Mouse (Mus musculus) kidney, postnatal 0 days (tissue): ENCODE measurements at regions not wholly inside any gene's neighbourhood (a gene's known extent, or its start where the extent isn't known, plus 50 kb on each side); places are given as distances from the start of the nearest gene placed in this dataset.

Source experiments
- ATAC-seq: fragments of 200-750 bp; cut with Nextera tagmentation; replicated peaks from 2 replicates; pipeline ENCODE4 v1.8.0; 2017; ENCODE audit warnings: low read depth, moderate number of reproducible peaks, moderate TSS enrichment, moderate library complexity; ENCODE audit not compliant: low FRiP score
- DNase-seq: peaks from one replicate; pipeline ENCODE4 v3.0.0-alpha.2; 2016; ENCODE audit warnings: low spot score
- H3K27ac ChIP-seq: fragments of 300-500 bp; sonication (generic); 2 replicates; pipeline ENCODE4 v1.5.1; 2014; ENCODE audit warnings: mild to moderate bottlenecking
- H3K27me3 ChIP-seq: fragments of 300-500 bp; sonication (generic); 2 replicates; pipeline ENCODE4 v1.6.1; 2014; ENCODE audit warnings: low read length, mixed read lengths; ENCODE audit not compliant: insufficient read depth
- H3K36me3 ChIP-seq: fragments of 300-500 bp; sonication (generic); 2 replicates; pipeline ENCODE4 v1.6.1; 2014; ENCODE audit warnings: low read length, mixed read lengths; ENCODE audit not compliant: insufficient read depth
- H3K4me1 ChIP-seq: fragments of 300-500 bp; sonication (generic); replicated peaks from 2 replicates; pipeline ENCODE4 v1.6.1; 2014; ENCODE audit warnings: antibody characterized with exemption, low read length, mixed read lengths; ENCODE audit not compliant: insufficient read depth
- H3K4me2 ChIP-seq: fragments of 300-500 bp; sonication (generic); 2 replicates; pipeline ENCODE4 v1.6.1; 2014; ENCODE audit warnings: mild to moderate bottlenecking, low read length, moderate library complexity, mixed read lengths
- H3K4me3 ChIP-seq: fragments of 300-500 bp; sonication (generic); replicated peaks from 2 replicates; pipeline ENCODE4 v1.5.1; 2014; ENCODE audit warnings: low read depth, low read length
- H3K9ac ChIP-seq: fragments of 300-500 bp; sonication (generic); 2 replicates; pipeline ENCODE4 v1.6.1; 2014; ENCODE audit warnings: low read depth, low read length
- H3K9me3 ChIP-seq: fragments of 300-500 bp; sonication (generic); replicated peaks from 2 replicates; pipeline ENCODE4 v1.6.1; 2016; ENCODE audit warnings: low read length, inconsistent platforms, mixed read lengths
- CTCF ChIP-seq: IDR thresholded peaks from 2 replicates; pipeline ENCODE4 v1.5.1; 2016; ENCODE audit warnings: antibody characterized with exemption, low read depth, mild to moderate bottlenecking, moderate library complexity
- WGBS: fragments of 180-500 bp; shearing (Covaris S2); extraction: QIAGEN DNeasy Blood & Tissue Kit; methylation state at CpG from one replicate; pipeline ENCODE4 v1.1.7; 2014; 5-methylcytosine and 5-hydroxymethylcytosine counted together

DNA sequence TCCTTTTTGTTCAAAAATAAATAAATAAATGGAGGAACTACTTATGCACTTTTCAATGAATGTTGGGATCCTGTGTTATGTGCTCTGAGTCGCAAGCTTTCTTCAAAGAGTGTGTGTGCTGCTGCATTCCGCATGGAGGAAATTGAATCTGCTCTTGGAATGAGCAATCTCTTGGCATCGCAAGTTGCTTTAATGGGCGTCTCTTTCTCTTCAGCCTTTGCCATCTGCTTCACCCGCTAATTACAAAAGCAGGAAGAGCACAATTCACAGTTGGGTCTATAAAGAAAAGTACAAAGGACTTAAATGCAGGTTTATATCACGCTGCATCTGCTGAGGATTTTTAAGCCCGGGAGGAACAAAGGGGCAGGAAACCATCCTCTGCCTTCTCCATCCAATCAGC lies 272.5 kb upstream of the Lrig3 start:
- H3K4me3 ChIP-seq = no peak overlapping the region
- no peak for TF ChIP-seq CTCF
- H3K4me1 ChIP-seq = no peaks in the 10 kb centered on the region
- no peaks in the 10 kb centered on the region for H3K27me3 ChIP-seq
- H3K36me3 ChIP-seq = no peaks in the 10 kb centered on the region
- H3K27ac ChIP-seq = no peak overlapping the region
- whole genome bisulfite sequencing = 43% methylated on average over 7 of the region's 7 CpGs
- H3K4me2 ChIP-seq = no peak overlapping the region
- DNase-seq (peak; percentile 25), ATAC-seq (no peak)
- no peak overlapping the region for H3K9ac ChIP-seq
- H3K9me3 ChIP-seq = no peaks in the 10 kb centered on the region

DNA sequence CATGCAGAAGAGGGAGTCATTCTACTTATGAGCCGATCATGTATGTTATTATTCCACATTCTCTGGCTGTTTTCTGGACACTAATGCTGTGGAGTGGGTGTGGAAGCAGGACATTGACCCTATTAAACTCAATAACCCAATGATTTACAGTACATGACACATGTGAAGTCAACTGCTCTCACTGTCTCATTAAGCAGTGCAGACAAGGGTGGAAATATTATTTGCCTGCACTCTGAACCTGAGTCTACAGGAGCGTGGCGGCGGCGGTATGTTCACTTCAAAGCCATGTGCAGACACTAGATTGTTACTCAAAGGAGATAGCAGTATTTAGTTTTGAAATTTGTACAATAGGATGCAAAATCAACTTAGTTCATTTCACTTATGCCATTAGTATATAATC lies 269.8 kb upstream of the Lrig3 start:
- Histone ChIP-seq H3K4me1 (no peaks in the 10 kb centered on the region), H3K4me3 (no peak overlapping the region), H3K9ac (no peak overlapping the region), H3K27ac (no peak overlapping the region), H3K27me3 (no peaks in the 10 kb centered on the region), H3K36me3 (no peaks in the 10 kb centered on the region), H3K4me2 (no peak overlapping the region), H3K9me3 (no peaks in the 10 kb centered on the region)
- ATAC-seq (peak; percentile 72), DNase-seq (peak; percentile 54)
- no peak for TF ChIP-seq CTCF
- WGBS = 51% methylated on average over 5 of the region's 5 CpGs

DNA sequence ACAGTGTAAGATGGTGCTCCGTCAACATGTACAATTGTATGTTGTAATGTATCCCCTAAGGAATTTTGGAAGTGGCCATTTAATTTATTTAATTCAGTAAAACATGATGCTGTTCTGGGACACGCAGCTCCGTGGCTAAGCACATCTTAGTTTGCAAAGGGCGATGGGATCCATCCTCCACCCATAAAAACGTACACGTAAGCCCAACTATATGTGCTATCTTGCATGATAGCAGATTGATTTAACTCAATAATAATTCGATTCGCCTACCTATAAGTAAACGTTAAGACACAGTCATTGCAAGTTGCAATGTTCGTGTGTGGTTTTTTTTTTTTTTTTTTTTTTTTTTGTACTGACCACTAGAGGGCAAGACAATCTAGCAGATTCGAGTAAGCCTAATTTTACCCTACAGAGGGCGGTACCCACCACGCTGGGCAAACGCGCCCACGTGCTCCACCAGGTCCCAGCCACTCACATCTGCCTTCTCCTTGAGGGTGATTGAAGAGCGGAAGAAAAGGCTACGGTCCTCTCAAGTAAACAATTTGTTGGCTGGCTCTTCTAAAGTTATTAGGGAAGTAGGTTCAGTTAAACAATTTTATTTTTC lies 240.8 kb upstream of the Lrig3 start:
- Histone ChIP-seq H3K4me2 (peak overlapping the region; percentile 19; the same call in 1 of the 2 replicates), H3K27ac (no peak overlapping the region), H3K4me1 (no peaks in the 10 kb centered on the region), H3K9ac (no peak overlapping the region), H3K9me3 (no peaks in the 10 kb centered on the region), H3K36me3 (no peaks in the 10 kb centered on the region), H3K4me3 (no peak overlapping the region), H3K27me3 (no peaks in the 10 kb centered on the region)
- ATAC-seq (peak; percentile 86), DNase-seq (peak; percentile 89)
- WGBS = 33% methylated on average over 18 of the region's 18 CpGs
- TF ChIP-seq CTCF = peak; percentile 88

DNA sequence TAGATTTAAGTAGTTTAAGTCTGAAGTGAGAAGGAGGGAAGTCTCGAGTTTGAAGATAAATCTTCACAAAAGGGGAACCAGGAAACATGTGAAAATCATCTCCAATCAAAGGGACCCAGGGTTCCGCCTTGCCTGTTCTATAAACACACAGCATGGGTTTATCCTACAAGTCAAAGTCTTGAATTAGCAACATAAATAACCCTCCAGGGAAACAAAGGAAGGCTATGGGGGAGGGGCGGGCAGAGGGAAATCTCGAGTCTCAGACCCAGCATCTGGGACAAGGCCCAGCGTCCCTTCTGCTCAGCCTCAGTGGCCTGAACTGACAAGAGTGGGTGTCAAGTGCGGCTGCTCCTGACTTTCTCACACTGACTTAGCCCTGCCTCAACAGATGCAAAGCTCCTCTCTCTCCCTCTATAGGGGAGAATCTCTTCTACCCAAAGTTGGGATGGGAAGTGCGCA lies 240.3 kb upstream of the Lrig3 start:
- Histone ChIP-seq H3K27me3 (no peaks in the 10 kb centered on the region), H3K4me3 (no peak overlapping the region), H3K4me1 (no peaks in the 10 kb centered on the region), H3K27ac (no peak overlapping the region), H3K9ac (no peak overlapping the region), H3K4me2 (peak overlapping the region; percentile 19; the same call in 1 of the 2 replicates), H3K9me3 (no peaks in the 10 kb centered on the region), H3K36me3 (no peaks in the 10 kb centered on the region)
- WGBS = 27% methylated on average over 7 of the region's 7 CpGs
- peak; percentile 36 for DNase-seq
- peak; percentile 57; the same call in 1 of the 2 replicates for ATAC-seq
- no peak for TF ChIP-seq CTCF

DNA sequence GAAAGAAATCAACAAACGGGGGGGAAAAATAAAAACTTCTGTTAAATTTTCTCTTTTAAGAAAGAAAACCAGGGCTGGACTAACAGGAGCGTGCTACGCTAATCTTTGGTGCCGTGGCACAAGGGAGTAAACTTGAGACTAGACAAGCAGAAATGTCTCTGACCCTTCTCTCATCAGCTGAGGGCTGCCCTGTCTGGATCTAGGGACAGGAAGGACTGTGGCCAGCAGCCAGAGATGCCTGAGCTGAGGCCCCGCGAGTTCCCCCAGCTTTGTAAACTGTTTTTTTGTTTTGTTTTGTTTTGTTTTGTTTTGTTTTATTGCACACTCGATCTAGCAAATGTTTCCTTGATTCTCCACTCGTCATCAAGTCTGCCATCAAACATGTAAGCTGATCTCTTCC lies 239.4 kb upstream of the Lrig3 start:
- TF ChIP-seq CTCF = no peak
- Histone ChIP-seq H3K27me3 (no peaks in the 10 kb centered on the region), H3K4me2 (peak overlapping the region; percentile 10; the same call in 1 of the 2 replicates), H3K4me3 (no peak overlapping the region), H3K9ac (no peak overlapping the region), H3K4me1 (no peaks in the 10 kb centered on the region), H3K36me3 (no peaks in the 10 kb centered on the region), H3K27ac (no peak overlapping the region), H3K9me3 (no peaks in the 10 kb centered on the region)
- WGBS = 17% methylated on average over 8 of the region's 8 CpGs
- ATAC-seq (no peak), DNase-seq (peak; percentile 57)

DNA sequence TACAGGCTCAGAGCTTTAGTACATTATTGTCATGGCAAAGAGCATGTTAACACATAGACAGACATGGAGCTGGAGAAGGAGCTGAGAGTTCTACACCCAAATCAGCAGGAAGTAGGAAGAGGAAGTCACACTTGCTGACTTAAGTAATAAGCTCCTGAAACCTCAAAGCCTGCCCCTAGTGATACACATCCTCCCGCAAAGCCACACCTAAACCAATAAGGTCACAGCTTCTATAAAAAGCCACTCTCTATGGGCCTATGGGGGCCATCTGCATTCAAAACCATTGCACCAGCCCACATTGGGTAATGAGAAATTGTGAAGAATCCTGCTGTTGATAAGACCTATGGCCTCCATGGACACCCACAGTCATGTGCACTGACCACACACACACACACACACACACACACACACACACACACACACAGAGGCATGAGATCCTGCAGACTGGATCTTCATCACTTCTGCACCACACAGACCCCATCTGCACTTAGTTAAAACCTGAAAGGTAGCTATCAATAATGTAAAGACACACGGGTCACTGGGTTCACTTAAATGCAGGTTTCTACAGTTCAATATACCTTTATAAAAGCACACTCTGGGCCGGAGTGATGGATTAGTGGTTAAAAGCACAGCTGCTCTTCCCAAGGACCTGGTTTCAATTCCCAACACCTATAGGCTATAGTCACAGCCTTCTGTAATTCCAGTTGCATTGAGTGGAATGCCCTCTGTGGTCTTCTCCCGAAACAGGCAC lies 230.0 kb upstream of the Lrig3 start:
- no peak for ATAC-seq
- 87% methylated on average over 4 of the region's 4 CpGs for WGBS

More for the DNA sequence above, 230.0 kb upstream of the Lrig3 start:
- Histone ChIP-seq H3K36me3 (no peaks in the 10 kb centered on the region), H3K4me3 (no peak overlapping the region), H3K27me3 (no peaks in the 10 kb centered on the region), H3K4me1 (no peaks in the 10 kb centered on the region), H3K9me3 (no peaks in the 10 kb centered on the region), H3K27ac (no peak overlapping the region), H3K9ac (no peak overlapping the region), H3K4me2 (no peak overlapping the region)
- no peak for TF ChIP-seq CTCF
- DNase-seq = no peak
